Mouse (Mus musculus): ENCODE results near the gene Icam1. TPM values are rescaled to one million over a fixed set of nuclear protein-coding genes. Genes with fewer than 3 reads are reported as not detected.

Gene Icam1
- polyA plus RNA-seq, 1 experiment, result 0.09 TPM

- no peaks in the 10 kb centered on the region for H3K79me2 ChIP-seq (ENCODE audit: control insufficient read depth, insufficient read depth)
- no peaks in the 10 kb centered on the region for H3K36me3 ChIP-seq (ENCODE audit: control insufficient read depth, insufficient read depth)
- TF ChIP-seq USF1 (IDR thresholded peaks at IDR 0.05; ENCODE audit: low read depth) (no peak), MYOD1 (IDR thresholded peaks at IDR 0.05; ENCODE audit: control insufficient read depth, insufficient read length, low read depth) (no peak), CEBPB (IDR thresholded peaks at IDR 0.05; ENCODE audit: low read depth) (no peak), MAX (IDR thresholded peaks at IDR 0.05) (no peak)
- no peak overlapping the region for H3ac ChIP-seq (ENCODE audit: control insufficient read depth, insufficient read length, low read depth)
- H3K4me3 ChIP-seq (ENCODE audit: insufficient read depth, poor library complexity, severe bottlenecking), result no peak overlapping the region
- no peaks in the 10 kb centered on the region for H3K27me3 ChIP-seq (ENCODE audit: control insufficient read depth, insufficient read depth, insufficient read length)
- no peaks in the 10 kb centered on the region for H3K79me3 ChIP-seq (ENCODE audit: low read depth)
These were observed 28.7 kb upstream of the Icam1 start for GRCm38 (mm10) chr9:20986952-20987686.

- no peaks in the 10 kb centered on the region for H3K36me3 ChIP-seq (ENCODE audit: control insufficient read depth, insufficient read depth)
- no peak overlapping the region for H3ac ChIP-seq (ENCODE audit: control insufficient read depth, insufficient read length, low read depth)
- TF ChIP-seq USF1 (IDR thresholded peaks at IDR 0.05; ENCODE audit: low read depth) (no peak), FOSL1 (IDR thresholded peaks at IDR 0.05; ENCODE audit: insufficient read depth, low read length, poor library complexity, severe bottlenecking) (no peak), MYOD1 (IDR thresholded peaks at IDR 0.05; ENCODE audit: control insufficient read depth, insufficient read length, low read depth) (no peak), MAX (IDR thresholded peaks at IDR 0.05) (no peak), CTCF (IDR thresholded peaks at IDR 0.05; ENCODE audit: control insufficient read depth, insufficient read depth, insufficient read length) (no peak), MYOG (IDR thresholded peaks at IDR 0.05; ENCODE audit: control insufficient read depth, extremely low read depth, insufficient read length) (no peak), CEBPB (IDR thresholded peaks at IDR 0.05; ENCODE audit: low read depth) (no peak)
- H3K79me3 ChIP-seq (ENCODE audit: low read depth), result no peaks in the 10 kb centered on the region
- H3K27me3 ChIP-seq (ENCODE audit: control insufficient read depth, insufficient read depth, insufficient read length), result no peaks in the 10 kb centered on the region
- H3K4me3 ChIP-seq (ENCODE audit: insufficient read depth, poor library complexity, severe bottlenecking), result no peak overlapping the region
- H3K79me2 ChIP-seq (ENCODE audit: control insufficient read depth, insufficient read depth), result no peaks in the 10 kb centered on the region
These were observed 27.8 kb upstream of the Icam1 start for GRCm38 (mm10) chr9:20987953-20988352.

- Histone ChIP-seq H3ac (ENCODE audit: control insufficient read depth, insufficient read length, low read depth) (no peak overlapping the region), H3K36me3 (ENCODE audit: control insufficient read depth, insufficient read depth) (no peaks in the 10 kb centered on the region), H3K27me3 (ENCODE audit: control insufficient read depth, insufficient read depth, insufficient read length) (no peaks in the 10 kb centered on the region), H3K79me3 (ENCODE audit: low read depth) (no peaks in the 10 kb centered on the region), H3K4me3 (ENCODE audit: insufficient read depth, poor library complexity, severe bottlenecking) (no peak overlapping the region), H3K79me2 (ENCODE audit: control insufficient read depth, insufficient read depth) (no peaks in the 10 kb centered on the region)
- no peak for TF ChIP-seq CEBPB (IDR thresholded peaks at IDR 0.05; ENCODE audit: low read depth)
- TF ChIP-seq CTCF (IDR thresholded peaks at IDR 0.05; ENCODE audit: control insufficient read depth, insufficient read depth, insufficient read length), result no peak
- TF ChIP-seq MAX (IDR thresholded peaks at IDR 0.05), result no peak
- no peak for TF ChIP-seq MYOD1 (IDR thresholded peaks at IDR 0.05; ENCODE audit: control insufficient read depth, insufficient read length, low read depth)
These were observed 24.9 kb upstream of the Icam1 start for GRCm38 (mm10) chr9:20990861-20991260.

GRCm38 (mm10) chr9:20991587-20991986 lies 24.2 kb upstream of the Icam1 start:
- Histone ChIP-seq H3K36me3 (ENCODE audit: control insufficient read depth, insufficient read depth) (no peaks in the 10 kb centered on the region), H3K79me2 (ENCODE audit: control insufficient read depth, insufficient read depth) (no peaks in the 10 kb centered on the region), H3K27me3 (ENCODE audit: control insufficient read depth, insufficient read depth, insufficient read length) (no peaks in the 10 kb centered on the region), H3K4me3 (ENCODE audit: insufficient read depth, poor library complexity, severe bottlenecking) (no peak overlapping the region), H3ac (ENCODE audit: control insufficient read depth, insufficient read length, low read depth) (no peak overlapping the region), H3K79me3 (ENCODE audit: low read depth) (no peaks in the 10 kb centered on the region)
- no peak for TF ChIP-seq FOSL1 (IDR thresholded peaks at IDR 0.05; ENCODE audit: insufficient read depth, low read length, poor library complexity, severe bottlenecking)
- TF ChIP-seq CEBPB (IDR thresholded peaks at IDR 0.05; ENCODE audit: low read depth), result no peak
- no peak for TF ChIP-seq CTCF (IDR thresholded peaks at IDR 0.05; ENCODE audit: control insufficient read depth, insufficient read depth, insufficient read length)
- TF ChIP-seq MAX (IDR thresholded peaks at IDR 0.05), result no peak
- no peak for TF ChIP-seq MYOG (IDR thresholded peaks at IDR 0.05; ENCODE audit: control insufficient read depth, extremely low read depth, insufficient read length)
- TF ChIP-seq USF1 (IDR thresholded peaks at IDR 0.05; ENCODE audit: low read depth), result no peak
- TF ChIP-seq MYOD1 (IDR thresholded peaks at IDR 0.05; ENCODE audit: control insufficient read depth, insufficient read length, low read depth), result no peak

- no peaks in the 10 kb centered on the region for H3K36me3 ChIP-seq (ENCODE audit: control insufficient read depth, insufficient read depth)
- H3K4me3 ChIP-seq (ENCODE audit: insufficient read depth, poor library complexity, severe bottlenecking), result no peak overlapping the region
- no peaks in the 10 kb centered on the region for H3K79me2 ChIP-seq (ENCODE audit: control insufficient read depth, insufficient read depth)
- TF ChIP-seq MYOD1 (IDR thresholded peaks at IDR 0.05; ENCODE audit: control insufficient read depth, insufficient read length, low read depth) (no peak), CTCF (IDR thresholded peaks at IDR 0.05; ENCODE audit: control insufficient read depth, insufficient read depth, insufficient read length) (no peak), CEBPB (IDR thresholded peaks at IDR 0.05; ENCODE audit: low read depth) (no peak), MYOG (IDR thresholded peaks at IDR 0.05; ENCODE audit: control insufficient read depth, extremely low read depth, insufficient read length) (no peak), USF1 (IDR thresholded peaks at IDR 0.05; ENCODE audit: low read depth) (no peak), MAX (IDR thresholded peaks at IDR 0.05) (no peak), FOSL1 (IDR thresholded peaks at IDR 0.05; ENCODE audit: insufficient read depth, low read length, poor library complexity, severe bottlenecking) (no peak)
- no peak overlapping the region for H3ac ChIP-seq (ENCODE audit: control insufficient read depth, insufficient read length, low read depth)
- H3K79me3 ChIP-seq (ENCODE audit: low read depth), result no peaks in the 10 kb centered on the region
- no peaks in the 10 kb centered on the region for H3K27me3 ChIP-seq (ENCODE audit: control insufficient read depth, insufficient read depth, insufficient read length)
These were observed 22.5 kb upstream of the Icam1 start for GRCm38 (mm10) chr9:20993165-20993898.

All from C2C12 (cell line).